8 mouse cellular contexts compared by ENCODE assay signal in the genomic region with DNA sequence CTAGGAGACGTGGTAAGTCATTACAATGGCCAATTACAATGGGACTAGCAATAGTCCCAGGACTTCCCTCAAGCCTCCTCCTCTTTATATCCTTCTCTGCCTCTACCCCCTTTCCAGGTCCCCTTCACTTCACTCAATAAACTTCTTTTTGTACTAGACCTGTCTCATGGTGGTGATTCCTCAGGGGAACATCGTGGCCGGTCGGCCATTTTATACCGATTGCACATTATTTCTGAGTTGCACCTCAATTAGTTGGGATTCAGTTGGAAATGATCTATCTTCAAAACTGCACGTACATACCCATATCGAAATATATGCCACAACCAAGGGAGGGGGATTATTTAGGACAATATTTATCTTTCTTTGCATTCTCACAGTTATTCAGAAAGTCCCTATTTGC. TPM values are rescaled to one million over a fixed set of nuclear protein-coding genes. Genes with fewer than 3 reads are reported as not detected.
DNase-seq lines count a peak whose midpoint lies in the region; ATAC-seq and TF ChIP-seq lines count a peak whose summit lies in the region.

No protein-coding gene starts in this region.

- H3K27me3 ChIP-seq in kidney, postnatal 0 days (ENCODE audit: insufficient read depth, low read length), result no peaks in the 10 kb centered on the region
- H3K27me3 ChIP-seq in intestine, embryonic 16.5 days (replicated peaks; ENCODE audit: control insufficient read depth, insufficient read depth, low read length), result no peaks in the 10 kb centered on the region
- H3K27me3 ChIP-seq in neural tube, embryonic 13.5 days, result no peaks in the 10 kb centered on the region

- H3K4me3 ChIP-seq in kidney, postnatal 0 days (replicated peaks; ENCODE audit: low read depth, low read length), result peak overlapping the region; percentile 62
- H3K4me3 ChIP-seq in cortical plate, adult 2 months (ENCODE audit: insufficient read depth, low read length), result peak overlapping the region; percentile 91; the same call in 1 of the 2 replicates
- H3K4me3 ChIP-seq in intestine, embryonic 16.5 days (ENCODE audit: low read length), result peak overlapping the region; percentile 95
- H3K4me3 ChIP-seq in neural tube, embryonic 13.5 days, result peak overlapping the region; percentile 90

- no peak for DNase-seq in kidney, postnatal 0 days (ENCODE audit: low spot score)
- DNase-seq in kidney, postnatal 36 days, result no peak
- no peak for DNase-seq in thymus, postnatal 25 days
- DNase-seq in adrenal gland, adult 2 months, result no peak
- no peak for DNase-seq in thymus, adult 18-20 months

- H3K9ac ChIP-seq in kidney, postnatal 0 days (ENCODE audit: low read depth, low read length), result peak overlapping the region; percentile 72; the same call in 1 of the 2 replicates
- peak overlapping the region; percentile 94 for H3K9ac ChIP-seq in intestine, embryonic 16.5 days (ENCODE audit: low read depth, low read length)
- H3K9ac ChIP-seq in neural tube, embryonic 13.5 days, result peak overlapping the region; percentile 88

- peak; percentile 11; the same call in 1 of the 2 replicates for ATAC-seq in kidney, postnatal 0 days (replicated peaks; ENCODE audit: low FRiP score, low read depth)
- ATAC-seq in intestine, embryonic 16.5 days, result peak; percentile 29
- ATAC-seq in neural tube, embryonic 13.5 days (ENCODE audit: low read depth), result peak; percentile 41; the same call in 1 of the 2 replicates

- peaks cover 9% of the 10 kb centered on the region for H3K36me3 ChIP-seq in kidney, postnatal 0 days (ENCODE audit: insufficient read depth, low read length)
- 0 out of 2 replicates have a peak, but pooled peaks cover 3% of the 10 kb centered on the region for H3K36me3 ChIP-seq in intestine, embryonic 16.5 days (ENCODE audit: control insufficient read depth, insufficient read depth, low read length)
- peaks cover 29% of the 10 kb centered on the region for H3K36me3 ChIP-seq in neural tube, embryonic 13.5 days

- H3K4me1 ChIP-seq in kidney, postnatal 0 days (replicated peaks; ENCODE audit: insufficient read depth, low read length), result peaks cover 9% of the 10 kb centered on the region
- no peaks in the 10 kb centered on the region; the same call in 1 of the 2 replicates for H3K4me1 ChIP-seq in cortical plate, adult 2 months (ENCODE audit: control insufficient read depth, insufficient read depth, low read length)
- H3K4me1 ChIP-seq in intestine, embryonic 16.5 days (ENCODE audit: control insufficient read depth, insufficient read depth, low read length), result 0 out of 2 replicates have a peak, but pooled peaks cover 2% of the 10 kb centered on the region
- peaks cover 22% of the 10 kb centered on the region for H3K4me1 ChIP-seq in neural tube, embryonic 13.5 days (replicated peaks)

- TF ChIP-seq CTCF in kidney, postnatal 0 days (IDR thresholded peaks at IDR 0.05; ENCODE audit: low read depth), result no peak
- no peak for TF ChIP-seq CTCF in cortical plate, adult 2 months (IDR thresholded peaks at IDR 0.05; ENCODE audit: extremely low read depth, insufficient read depth, low read length)

- 20% methylated on average over 7 of the region's 7 CpGs for WGBS in kidney, postnatal 0 days
- WGBS in intestine, embryonic 16.5 days, result 24% methylated on average over 7 of the region's 7 CpGs
- WGBS in neural tube, embryonic 13.5 days, result 16% methylated on average over 7 of the region's 7 CpGs

- H3K4me2 ChIP-seq in kidney, postnatal 0 days (ENCODE audit: low read length), result peak overlapping the region; percentile 75
- peak overlapping the region; percentile 78 for H3K4me2 ChIP-seq in intestine, embryonic 16.5 days (ENCODE audit: low read depth, low read length)
- H3K4me2 ChIP-seq in neural tube, embryonic 13.5 days, result peak overlapping the region; percentile 92

- no peaks in the 10 kb centered on the region for H3K9me3 ChIP-seq in kidney, postnatal 0 days (replicated peaks; ENCODE audit: low read length)
- no peaks in the 10 kb centered on the region for H3K9me3 ChIP-seq in intestine, embryonic 16.5 days (ENCODE audit: control insufficient read depth, low read length)
- no peaks in the 10 kb centered on the region for H3K9me3 ChIP-seq in neural tube, embryonic 13.5 days

- H3K27ac ChIP-seq in kidney, postnatal 0 days, result peak overlapping the region; percentile 96
- no peak overlapping the region for H3K27ac ChIP-seq in cortical plate, adult 2 months (ENCODE audit: insufficient read depth, low read length)
- peak overlapping the region; percentile 96 for H3K27ac ChIP-seq in intestine, embryonic 16.5 days (ENCODE audit: low read length)
- H3K27ac ChIP-seq in neural tube, embryonic 13.5 days (replicated peaks), result peak overlapping the region; percentile 99

- no peak for TF ChIP-seq POLR2A in cortical plate, adult 2 months (IDR thresholded peaks at IDR 0.05; ENCODE audit: extremely low read depth, insufficient read depth, low read length)

RNA-seq across cellular contexts. Expression of a gene that starts 8.9 kb away (rescaled TPM):
- polyA plus RNA-seq in kidney, postnatal 0 days (2015; fragmentation: Nextera tagmentation; extraction: Ambion mirVana), result 8.5 and 8.9 TPM in 2 replicates
- 25.2 and 25.5 TPM in 2 replicates for polyA plus RNA-seq in cortical plate, adult 2 months (2012; rRNA removed)
- 8.3 and 8.6 TPM in 2 replicates for polyA plus RNA-seq in intestine, embryonic 16.5 days (2015; fragmentation: Nextera tagmentation; extraction: Ambion mirVana)
- polyA plus RNA-seq in neural tube, embryonic 13.5 days (2015; fragmentation: Nextera tagmentation; extraction: Ambion mirVana), result 21.3 and 25.1 TPM in 2 replicates
- 10 to 100 TPM; 39.2 to 40.2 TPM for total RNA-seq in adrenal gland, adult 2 months (2021)
- polyA plus RNA-seq in adrenal gland, adult 2 months (2012; rRNA removed), result 2.0 and 3.1 TPM in 2 replicates

RNA-seq across cellular contexts. Expression of a gene that starts 11.3 kb away (rescaled TPM):
- 3.5 and 4.8 TPM in 2 replicates for polyA plus RNA-seq in kidney, postnatal 0 days (2015; fragmentation: Nextera tagmentation; extraction: Ambion mirVana)
- polyA plus RNA-seq in cortical plate, adult 2 months (2012; rRNA removed), result 5.7 and 5.8 TPM in 2 replicates
- polyA plus RNA-seq in intestine, embryonic 16.5 days (2015; fragmentation: Nextera tagmentation; extraction: Ambion mirVana), result 4.2 and 4.5 TPM in 2 replicates
- polyA plus RNA-seq in neural tube, embryonic 13.5 days (2015; fragmentation: Nextera tagmentation; extraction: Ambion mirVana), result 7.9 and 9.3 TPM in 2 replicates
- total RNA-seq in adrenal gland, adult 2 months (2021), result 1 to 10 TPM; 7.3 to 9.7 TPM
- polyA plus RNA-seq in adrenal gland, adult 2 months (2012; rRNA removed), result 0.63 and 0.68 TPM in 2 replicates

RNA-seq across cellular contexts. Expression of a gene that starts 11.4 kb away (rescaled TPM):
- polyA plus RNA-seq in kidney, postnatal 0 days (2015; fragmentation: Nextera tagmentation; extraction: Ambion mirVana), result 5.0 and 5.3 TPM in 2 replicates
- polyA plus RNA-seq in cortical plate, adult 2 months (2012; rRNA removed), result 7.2 and 7.7 TPM in 2 replicates
- polyA plus RNA-seq in intestine, embryonic 16.5 days (2015; fragmentation: Nextera tagmentation; extraction: Ambion mirVana), result 6.1 TPM in 2 replicates
- polyA plus RNA-seq in neural tube, embryonic 13.5 days (2015; fragmentation: Nextera tagmentation; extraction: Ambion mirVana), result 12.6 and 13.5 TPM in 2 replicates
- total RNA-seq in adrenal gland, adult 2 months (2021), result 10 to 100 TPM; 14.3 to 15.3 TPM
- polyA plus RNA-seq in adrenal gland, adult 2 months (2012; rRNA removed), result 0.64 and 1.00 TPM in 2 replicates

RNA-seq across cellular contexts. Expression of a gene that starts 11.5 kb away (rescaled TPM):
- 28.3 and 30.5 TPM in 2 replicates for polyA plus RNA-seq in kidney, postnatal 0 days (2015; fragmentation: Nextera tagmentation; extraction: Ambion mirVana)
- 41.7 and 42.6 TPM in 2 replicates for polyA plus RNA-seq in cortical plate, adult 2 months (2012; rRNA removed)
- polyA plus RNA-seq in intestine, embryonic 16.5 days (2015; fragmentation: Nextera tagmentation; extraction: Ambion mirVana), result 23.3 and 27.2 TPM in 2 replicates
- 52.9 and 53.8 TPM in 2 replicates for polyA plus RNA-seq in neural tube, embryonic 13.5 days (2015; fragmentation: Nextera tagmentation; extraction: Ambion mirVana)
- 10 to 100 TPM; 51.9 to 56.8 TPM for total RNA-seq in adrenal gland, adult 2 months (2021)
- polyA plus RNA-seq in adrenal gland, adult 2 months (2012; rRNA removed), result 4.6 and 6.4 TPM in 2 replicates
